Mouse (Mus musculus) cortical plate, adult 2 months (tissue): ENCODE data around the gene 4933425L06Rik. TPM values are rescaled to one million over a fixed set of nuclear protein-coding genes. Genes with fewer than 3 reads are reported as not detected.

ENCODE experiments used
- H3K27ac ChIP-seq: fragments of 200-500 bp; 2 replicates; pipeline ENCODE4 v1.5.1; 2012; ENCODE audit warnings: low read length, control low read depth, inconsistent platforms; ENCODE audit not compliant: insufficient read depth
- H3K4me1 ChIP-seq: fragments of 200-500 bp; 2 replicates; pipeline ENCODE4 v1.6.1; 2011; ENCODE audit warnings: low read length; ENCODE audit not compliant: control insufficient read depth, insufficient read depth
- H3K4me3 ChIP-seq: fragments of 200-500 bp; 2 replicates; pipeline ENCODE4 v1.5.1; 2011; ENCODE audit warnings: mild to moderate bottlenecking, low read length, control low read depth; ENCODE audit not compliant: insufficient read depth
- CTCF ChIP-seq: fragments of 200-500 bp; IDR thresholded peaks from 2 replicates; pipeline ENCODE4 v1.5.1; 2011; ENCODE audit warnings: mild to moderate bottlenecking, control low read depth, low read length; ENCODE audit not compliant: insufficient read depth; ENCODE audit errors: extremely low read depth
- POLR2A ChIP-seq: fragments of 200-500 bp; IDR thresholded peaks from 2 replicates; pipeline ENCODE4 v1.6.1; 2011; ENCODE audit warnings: mild to moderate bottlenecking, low read length, control low read depth; ENCODE audit not compliant: insufficient read depth; ENCODE audit errors: extremely low read depth
- polyA plus RNA-seq: library from polyadenylated mRNA; depleted of rRNA; stranded (reverse); fragments of >200 nt; gene quantifications from 2 replicates; pipeline ENCODE4 v1.2.3, GENCODE M21; 2012; rRNA removed

Gene 4933425L06Rik
- not detected in 2 replicates for polyA plus RNA-seq

GRCm38 (mm10) chr13:105081862-105082261 is at the start of gene 4933425L06Rik:
Gene 4933425L06Rik, plus strand, starts transcription at chr13:105082122.
- no peak for TF ChIP-seq POLR2A
- TF ChIP-seq CTCF = no peak
- Histone ChIP-seq H3K4me3 (no peak within 1 kb of the TSS), H3K4me1 (no peaks in the 10 kb centered on the region), H3K27ac (no peak within 1 kb of the TSS)

DNA sequence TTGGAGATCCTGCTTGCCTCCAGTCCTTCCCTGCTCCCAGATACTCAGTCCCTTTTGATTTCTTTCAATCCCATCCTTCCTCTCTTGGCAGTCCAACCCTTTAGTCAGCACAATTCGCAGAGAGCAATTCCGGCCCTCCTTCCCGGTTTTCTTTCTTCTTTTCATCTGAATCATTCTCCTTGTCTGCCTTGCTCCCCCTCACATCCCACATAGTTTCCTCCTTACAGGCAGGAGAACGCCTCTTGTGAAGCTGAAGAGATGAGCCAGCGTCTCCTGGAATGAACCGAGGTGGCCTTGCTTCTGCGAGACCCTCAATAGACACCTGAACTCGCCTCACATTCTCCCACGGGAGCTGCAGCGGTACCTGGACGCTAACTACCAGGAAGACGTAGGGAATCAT is 44.1 kb upstream of the 4933425L06Rik start:
- Histone ChIP-seq H3K27ac (0 out of 2 replicates have a peak overlapping the region, but pooled peaks have one; percentile 8), H3K4me1 (peaks cover 9% of the 10 kb centered on the region), H3K4me3 (no peak overlapping the region)
- TF ChIP-seq POLR2A (no peak), CTCF (no peak)

DNA sequence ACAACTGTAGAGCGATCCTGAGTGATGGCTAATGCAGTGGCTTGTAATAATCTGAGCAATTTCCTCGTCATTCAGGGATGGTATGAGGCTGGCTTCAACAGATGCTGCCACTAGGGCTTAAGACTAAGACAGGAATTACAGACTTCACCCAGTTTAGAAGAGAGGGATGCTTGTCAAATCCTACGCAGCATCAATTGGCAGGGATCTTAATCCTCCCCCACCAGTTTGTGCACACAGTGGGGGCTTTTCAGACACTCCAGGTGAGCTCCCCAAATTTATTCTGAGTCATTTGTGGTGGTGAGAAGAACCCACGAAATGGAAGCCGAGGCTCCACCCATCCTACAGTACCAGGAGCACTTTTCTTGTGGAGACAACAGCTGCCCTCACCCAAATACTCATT is 43.6 kb upstream of the 4933425L06Rik start:
- no peak for TF ChIP-seq POLR2A
- TF ChIP-seq CTCF = no peak
- H3K4me1 ChIP-seq = peaks cover 9% of the 10 kb centered on the region
- no peak overlapping the region for H3K4me3 ChIP-seq
- peak overlapping the region; percentile 8; the same call in 1 of the 2 replicates for H3K27ac ChIP-seq

DNA sequence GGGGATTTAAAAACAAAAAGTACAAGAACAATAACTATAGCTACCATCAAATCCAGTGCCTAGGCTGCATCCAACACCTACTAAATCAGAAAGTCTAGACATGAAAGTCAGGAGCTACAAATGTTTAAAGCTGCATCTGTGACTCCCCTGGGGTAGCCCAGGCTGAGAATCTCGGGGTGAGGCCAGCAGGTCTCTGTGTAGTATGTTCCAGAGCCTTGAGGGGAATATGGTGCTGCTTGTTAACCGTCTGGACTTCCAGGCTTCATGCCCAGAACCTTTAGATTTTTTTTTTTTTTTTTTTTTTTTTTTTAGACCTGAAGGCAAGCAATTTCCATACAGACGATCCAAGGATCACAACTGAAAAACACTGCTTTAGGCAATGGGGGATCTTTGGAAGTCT is 38.0 kb upstream of the 4933425L06Rik start:
- TF ChIP-seq CTCF = no peak
- no peak for TF ChIP-seq POLR2A
- no peak overlapping the region for H3K27ac ChIP-seq
- H3K4me1 ChIP-seq = peaks cover 21% of the 10 kb centered on the region
- no peak overlapping the region for H3K4me3 ChIP-seq

DNA sequence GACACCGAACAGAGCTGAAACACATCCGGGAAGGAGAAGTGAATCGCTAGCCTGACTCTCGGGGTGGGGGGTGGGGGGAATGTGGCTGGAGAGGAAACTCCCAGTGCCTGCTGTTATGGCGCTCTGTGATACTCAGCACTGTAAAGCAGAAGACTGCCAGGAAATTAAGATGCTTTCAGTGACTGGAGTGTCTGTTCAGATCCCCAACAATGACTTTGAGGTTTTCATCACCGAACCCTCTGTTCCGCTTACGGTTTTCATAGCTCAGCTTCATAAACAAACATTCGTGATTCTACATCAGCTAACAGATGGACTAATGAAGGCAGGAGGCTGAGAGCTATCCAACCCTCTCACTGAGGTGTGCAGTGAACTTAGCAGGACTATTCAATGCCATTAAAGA is 34.5 kb upstream of the 4933425L06Rik start:
- Histone ChIP-seq H3K4me3 (0 out of 2 replicates have a peak overlapping the region, but pooled peaks have one; percentile 6), H3K27ac (no peak overlapping the region), H3K4me1 (peaks cover 20% of the 10 kb centered on the region)
- TF ChIP-seq POLR2A (no peak), CTCF (no peak)

GRCm38 (mm10) chr13:105048662-105049061 is 33.3 kb upstream of the 4933425L06Rik start:
- TF ChIP-seq CTCF (peak; percentile 21; the same call in 1 of the 2 replicates), POLR2A (no peak)
- no peak overlapping the region for H3K27ac ChIP-seq

DNA sequence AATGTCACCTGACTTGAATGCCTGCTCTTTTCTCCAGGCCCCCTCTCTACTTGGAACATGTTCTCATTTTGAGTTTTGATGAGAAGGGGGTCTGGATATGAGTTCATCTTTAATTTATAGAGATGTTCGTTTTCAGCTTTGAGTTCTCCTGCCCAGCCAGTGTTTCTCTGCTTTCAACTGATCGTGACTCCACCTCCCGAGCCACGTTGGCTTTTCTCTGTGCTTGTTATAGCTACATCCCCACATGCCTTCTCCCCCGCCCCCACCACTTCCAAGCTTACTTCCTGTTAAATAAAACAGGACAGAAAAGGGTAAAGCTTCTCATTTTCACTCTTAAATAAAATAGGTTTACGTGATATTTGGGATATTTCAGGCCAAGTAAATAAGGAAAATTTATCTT is 30.5 kb upstream of the 4933425L06Rik start:
- Histone ChIP-seq H3K27ac (no peak overlapping the region), H3K4me3 (peak overlapping the region; percentile 85), H3K4me1 (peaks cover 20% of the 10 kb centered on the region)
- TF ChIP-seq CTCF (no peak), POLR2A (no peak)

More at GRCm38 (mm10) chr13:105048662-105049061, 33.3 kb upstream of the 4933425L06Rik start:
- no peak overlapping the region for H3K4me3 ChIP-seq
- H3K4me1 ChIP-seq = peaks cover 20% of the 10 kb centered on the region

GRCm38 (mm10) chr13:105053618-105054017 is 28.3 kb upstream of the 4933425L06Rik start:
- peak; percentile 27; the same call in 1 of the 2 replicates for TF ChIP-seq POLR2A
- TF ChIP-seq CTCF = no peak
- H3K4me1 ChIP-seq = peaks cover 5% of the 10 kb centered on the region; the same call in 1 of the 2 replicates
- peak overlapping the region; percentile 94 for H3K27ac ChIP-seq
- H3K4me3 ChIP-seq = peak overlapping the region; percentile 85

DNA sequence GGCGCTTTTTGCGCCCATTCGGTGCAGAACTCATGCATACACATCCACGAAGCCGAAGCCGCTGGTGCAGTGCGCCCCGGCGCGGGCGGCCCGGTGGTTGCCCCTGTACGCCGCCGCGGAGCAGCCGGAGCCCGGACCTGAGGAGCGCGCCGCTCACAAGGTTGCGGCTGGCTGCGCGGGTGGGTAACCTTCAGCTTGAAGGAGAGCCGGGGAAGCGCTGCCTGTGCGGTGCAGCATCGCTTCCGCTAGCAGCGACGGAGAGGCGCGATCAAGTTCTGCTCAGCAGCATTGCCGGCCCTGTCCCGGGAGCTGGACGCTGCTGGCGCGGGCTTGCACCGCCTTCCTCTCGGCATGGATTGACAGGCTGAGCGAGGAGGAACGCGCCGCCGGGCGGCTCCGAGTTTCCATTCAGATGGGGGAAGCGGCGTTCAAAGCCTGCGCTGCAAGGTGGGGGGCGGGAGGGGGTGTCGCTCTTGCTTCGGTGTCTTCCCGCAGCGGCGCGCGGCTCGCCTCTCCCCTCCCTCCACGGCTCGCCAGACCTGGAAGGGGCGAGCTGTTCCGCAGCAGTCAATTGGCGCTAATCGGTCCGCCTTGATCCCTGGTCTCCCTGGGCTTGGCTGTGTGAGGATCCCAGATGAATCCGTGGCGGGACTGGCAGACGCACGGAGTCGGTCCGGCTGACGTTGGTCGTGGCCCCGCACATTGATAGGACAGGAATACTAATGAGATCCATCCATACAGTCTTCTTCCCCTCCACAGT is 27.6 kb upstream of the 4933425L06Rik start, which contains the start of gene Rgs7bp:
Rgs7bp (minus strand) TSS at position 750 of the 760 bp plus-strand sequence.
- Histone ChIP-seq H3K4me1 (peaks cover 5% of the 10 kb centered on the region; the same call in 1 of the 2 replicates), H3K4me3 (peak within 1 kb of the TSS; percentile 85), H3K27ac (peak within 1 kb of the TSS; percentile 94)
- no peak for TF ChIP-seq CTCF
- peak; percentile 95 for TF ChIP-seq POLR2A

GRCm38 (mm10) chr13:105054941-105055309 is 27.0 kb upstream of the 4933425L06Rik start:
- no peak for TF ChIP-seq CTCF
- no peak for TF ChIP-seq POLR2A

More at GRCm38 (mm10) chr13:105054941-105055309, 27.0 kb upstream of the 4933425L06Rik start:
- peaks cover 2% of the 10 kb centered on the region; the same call in 1 of the 2 replicates for H3K4me1 ChIP-seq
- peak overlapping the region; percentile 94; the same call in 1 of the 2 replicates for H3K27ac ChIP-seq
- peak overlapping the region; percentile 85 for H3K4me3 ChIP-seq
